Mouse (Mus musculus) limb, embryonic 11.5 days (tissue): ENCODE data around the gene Defb41. TPM values are rescaled to one million over a fixed set of nuclear protein-coding genes. Genes with fewer than 3 reads are reported as not detected.

Source experiments
- ATAC-seq: fragments of 200-750 bp; cut with Nextera tagmentation; 2 replicates; pipeline ENCODE4 v1.8.0; 2017; ENCODE audit warnings: low read depth; ENCODE audit not compliant: insufficient number of reproducible peaks, low FRiP score, low TSS enrichment
- DNase-seq: peaks from one replicate; pipeline ENCODE4 v3.0.0-alpha.2; 2015; ENCODE audit warnings: low spot score
- H3K27ac ChIP-seq: fragments of 300-500 bp; sonication (generic); replicated peaks from 2 replicates; pipeline ENCODE4 v1.5.1; 2014; ENCODE audit warnings: low read depth, mild to moderate bottlenecking, low read length
- H3K27me3 ChIP-seq: fragments of 300-500 bp; sonication (generic); 2 replicates; pipeline ENCODE4 v1.6.1; 2014; ENCODE audit warnings: mild to moderate bottlenecking, low read length, mixed read lengths; ENCODE audit not compliant: control insufficient read depth, insufficient read depth
- H3K36me3 ChIP-seq: fragments of 300-500 bp; sonication (generic); 2 replicates; pipeline ENCODE4 v1.6.1; 2014; ENCODE audit warnings: mild to moderate bottlenecking, low read length, moderate library complexity, mixed read lengths; ENCODE audit not compliant: control insufficient read depth, insufficient read depth
- H3K4me1 ChIP-seq: fragments of 300-500 bp; sonication (generic); 2 replicates; pipeline ENCODE4 v1.6.1; 2014; ENCODE audit warnings: low read length, mixed read lengths; ENCODE audit not compliant: control insufficient read depth, insufficient read depth
- H3K4me2 ChIP-seq: fragments of 300-500 bp; sonication (generic); 2 replicates; pipeline ENCODE4 v1.6.1; 2014; ENCODE audit warnings: low read depth, mild to moderate bottlenecking, moderate library complexity; ENCODE audit not compliant: severe bottlenecking
- H3K4me3 ChIP-seq: fragments of 300-500 bp; sonication (generic); 2 replicates; pipeline ENCODE4 v1.5.1; 2014; ENCODE audit warnings: low read depth, low read length
- H3K9ac ChIP-seq: fragments of 300-500 bp; sonication (generic); 2 replicates; pipeline ENCODE4 v1.6.1; 2014; ENCODE audit warnings: mild to moderate bottlenecking, low read length
- H3K9me3 ChIP-seq: fragments of 300-500 bp; sonication (generic); 2 replicates; pipeline ENCODE4 v1.6.1; 2016; ENCODE audit warnings: low read length; ENCODE audit not compliant: control insufficient read depth
- WGBS: fragments of 180-500 bp; shearing (Covaris S2); extraction: QIAGEN DNeasy Blood & Tissue Kit; methylation state at CpG from one replicate; pipeline ENCODE4 v1.1.7; 2014; 5-methylcytosine and 5-hydroxymethylcytosine counted together
- polyA plus RNA-seq: library from polyadenylated mRNA; unstranded; fragments of >200 nt; fragmentation: Nextera tagmentation; extraction: Ambion mirVana; gene quantifications from 2 replicates; pipeline ENCODE4 v1.2.1, GENCODE M21; 2014

The Defb41 gene
- polyA plus RNA-seq = not detected in 2 replicates

DNA sequence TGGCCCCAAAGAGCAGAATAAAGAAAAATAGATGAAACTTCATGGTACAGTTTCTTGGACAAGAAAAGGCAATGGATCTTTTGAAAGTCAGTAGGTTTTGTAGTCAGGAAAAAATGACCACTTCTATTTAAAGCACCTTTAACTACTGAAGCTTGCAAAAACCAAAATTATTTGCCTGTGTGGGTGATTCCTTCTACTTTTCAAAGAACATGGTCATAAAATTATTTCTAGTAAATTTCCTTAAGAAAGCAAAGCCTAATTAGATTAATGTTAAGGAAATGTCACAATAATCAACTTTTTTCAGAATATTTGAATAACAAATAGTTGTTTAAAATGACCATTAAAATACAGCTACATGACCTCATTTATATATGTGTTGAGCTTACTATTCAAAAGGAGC lies at the start of gene Defb41:
Gene Defb41, minus strand, starts transcription at position 101 of the 400 bp plus-strand sequence.
- no peak for DNase-seq
- Histone ChIP-seq H3K9me3 (no peaks in the 10 kb centered on the region), H3K27ac (no peak within 1 kb of the TSS), H3K27me3 (no peaks in the 10 kb centered on the region), H3K9ac (no peak within 1 kb of the TSS), H3K4me1 (no peaks in the 10 kb centered on the region), H3K4me2 (no peak within 1 kb of the TSS), H3K4me3 (no peak within 1 kb of the TSS), H3K36me3 (no peaks in the 10 kb centered on the region)
- ATAC-seq = no peak

DNA sequence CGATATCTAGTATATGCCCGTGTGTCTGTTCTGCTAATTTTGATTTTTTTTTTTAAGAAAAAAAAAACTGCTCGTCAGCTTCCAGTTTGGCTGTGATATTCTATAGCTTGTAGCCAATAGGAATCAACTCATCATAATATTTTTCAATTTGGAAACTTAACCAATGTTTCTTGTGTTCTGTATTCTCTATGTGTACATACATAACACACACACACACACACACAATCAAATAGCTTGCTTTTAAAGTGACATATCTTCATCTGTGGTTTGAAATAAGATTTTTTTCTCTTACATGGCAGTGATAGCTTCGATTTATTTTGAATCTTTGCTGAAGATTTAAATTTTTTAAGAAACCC lies 43.5 kb upstream of the Defb41 start:
- Histone ChIP-seq H3K27me3 (no peaks in the 10 kb centered on the region), H3K9me3 (no peaks in the 10 kb centered on the region), H3K27ac (no peak overlapping the region), H3K9ac (no peak overlapping the region), H3K4me3 (no peak overlapping the region), H3K4me1 (no peaks in the 10 kb centered on the region), H3K4me2 (no peak overlapping the region), H3K36me3 (no peaks in the 10 kb centered on the region)
- 84% methylated on average over 4 of the region's 4 CpGs for WGBS
- DNase-seq = no peak
- no peak for ATAC-seq

DNA sequence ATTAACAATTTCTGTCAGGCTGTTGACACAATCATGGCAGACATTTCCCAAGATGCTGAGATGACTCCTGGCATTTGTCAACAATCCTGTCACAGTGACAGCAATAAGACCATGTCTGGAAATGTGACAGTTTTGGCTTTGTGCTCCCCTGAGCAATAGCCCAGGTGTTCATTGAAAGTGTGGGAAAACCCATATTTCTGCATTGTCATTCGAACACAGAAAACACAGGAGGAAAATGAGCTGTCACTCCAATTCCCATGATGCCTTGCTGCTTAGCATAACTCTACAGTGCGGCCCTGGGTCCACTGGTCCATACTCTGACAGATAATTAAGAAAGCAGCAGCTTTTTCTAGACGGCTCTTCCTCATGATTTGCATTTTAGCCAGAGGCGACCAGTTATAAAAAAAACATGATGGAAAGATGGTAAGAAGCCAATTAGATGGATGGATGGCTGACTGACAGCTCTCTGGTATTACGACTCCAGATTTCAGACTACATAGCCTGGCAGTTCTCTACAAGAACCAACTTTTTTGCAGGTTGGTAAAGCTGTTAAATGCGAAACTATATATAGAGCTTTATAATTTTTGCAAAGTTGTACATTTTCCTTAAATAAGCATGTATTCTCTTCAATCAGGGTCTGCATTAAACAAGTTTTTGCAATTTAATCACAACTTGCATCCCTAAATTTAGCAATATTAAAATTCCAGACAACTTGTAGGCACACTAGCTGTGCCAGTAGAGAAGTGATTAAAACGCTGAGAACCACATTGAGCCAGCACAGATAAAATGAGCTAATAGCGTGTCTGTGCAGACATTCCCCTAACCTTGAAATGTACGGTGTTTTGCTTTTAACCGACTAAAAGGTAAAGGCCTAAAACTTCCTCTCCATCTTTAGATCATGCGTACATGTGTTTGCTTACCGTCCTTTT lies 42.9 kb upstream of the Defb41 start:
- no peak overlapping the region for H3K4me2 ChIP-seq
- no peaks in the 10 kb centered on the region for H3K9me3 ChIP-seq
- no peak overlapping the region for H3K4me3 ChIP-seq
- 82% methylated on average over 12 of the region's 12 CpGs for WGBS
- H3K36me3 ChIP-seq = no peaks in the 10 kb centered on the region
- no peak overlapping the region for H3K27ac ChIP-seq
- no peak for ATAC-seq
- H3K9ac ChIP-seq = no peak overlapping the region
- DNase-seq = no peak
- H3K27me3 ChIP-seq = no peaks in the 10 kb centered on the region
- no peaks in the 10 kb centered on the region for H3K4me1 ChIP-seq

DNA sequence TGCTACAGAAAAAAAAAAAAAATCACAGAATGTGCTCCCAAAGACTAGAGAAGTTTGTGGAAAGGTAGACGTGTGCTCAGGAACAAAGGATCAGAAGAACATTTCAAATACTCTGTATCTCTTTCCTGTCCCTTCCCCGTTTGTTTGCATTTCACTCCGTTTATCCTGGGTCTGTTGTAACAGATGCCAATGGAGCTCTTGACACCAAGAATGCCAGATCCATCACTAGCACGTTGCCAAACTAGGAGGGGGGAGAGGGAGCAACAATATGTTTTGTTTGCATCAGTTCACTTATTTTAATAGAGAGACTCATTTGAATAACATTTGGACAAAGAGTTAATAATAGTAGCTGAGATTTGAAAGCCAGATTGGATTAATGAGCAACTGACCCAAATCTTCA lies 27.6 kb upstream of the Defb41 start:
- Histone ChIP-seq H3K9me3 (no peaks in the 10 kb centered on the region), H3K4me1 (no peaks in the 10 kb centered on the region), H3K4me2 (no peak overlapping the region), H3K27ac (no peak overlapping the region), H3K36me3 (no peaks in the 10 kb centered on the region), H3K4me3 (no peak overlapping the region), H3K27me3 (no peaks in the 10 kb centered on the region), H3K9ac (no peak overlapping the region)
- DNase-seq = no peak
- ATAC-seq = no peak
- WGBS = 45% methylated on average over 4 of the region's 4 CpGs

DNA sequence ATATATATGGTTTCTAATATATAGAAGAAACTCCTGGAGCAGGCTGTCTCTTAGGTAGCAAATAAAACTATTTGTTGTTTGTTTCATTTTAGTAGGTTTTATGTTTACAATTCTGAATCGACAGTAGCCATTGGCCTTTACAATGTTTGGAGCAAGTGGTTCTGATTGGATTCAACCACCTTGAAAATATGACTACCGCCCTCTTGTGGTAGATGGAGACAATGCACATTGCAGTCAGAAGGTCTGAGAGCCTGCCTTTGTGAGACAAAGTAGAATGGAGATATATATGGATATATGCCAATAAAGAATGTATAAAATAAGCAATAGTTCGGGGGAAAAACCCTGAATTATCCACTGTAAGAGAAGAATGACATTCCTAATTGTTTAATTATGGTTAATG lies 23.9 kb upstream of the Defb41 start:
- Histone ChIP-seq H3K9ac (no peak overlapping the region), H3K27me3 (no peaks in the 10 kb centered on the region), H3K9me3 (no peaks in the 10 kb centered on the region), H3K4me1 (no peaks in the 10 kb centered on the region), H3K27ac (no peak overlapping the region), H3K4me3 (no peak overlapping the region), H3K4me2 (no peak overlapping the region), H3K36me3 (no peaks in the 10 kb centered on the region)
- 39% methylated on average over 3 of the region's 3 CpGs for WGBS
- DNase-seq = peak; percentile 31
- no peak for ATAC-seq

DNA sequence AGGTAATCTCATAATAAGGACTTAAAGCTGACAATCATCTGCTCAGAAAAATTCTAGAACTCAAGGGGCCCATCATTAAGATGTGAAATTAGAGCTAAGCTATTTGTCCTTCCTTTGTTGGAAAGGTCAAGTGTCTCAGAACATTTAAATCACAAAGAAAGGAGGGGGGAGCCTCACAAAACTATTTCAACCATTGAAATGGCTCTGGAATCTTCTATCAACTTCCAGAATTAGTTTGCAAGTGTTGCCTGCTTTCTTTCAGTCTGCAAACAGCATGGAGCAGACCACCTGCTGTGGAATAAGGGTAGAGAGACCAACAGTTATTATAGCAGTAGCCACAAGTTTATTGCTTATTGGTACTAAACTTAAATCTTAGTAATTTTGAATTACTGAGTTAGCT lies 22.4 kb upstream of the Defb41 start:
- Histone ChIP-seq H3K27me3 (no peaks in the 10 kb centered on the region), H3K27ac (no peak overlapping the region), H3K9me3 (no peaks in the 10 kb centered on the region), H3K4me1 (no peaks in the 10 kb centered on the region), H3K4me2 (no peak overlapping the region), H3K4me3 (no peak overlapping the region), H3K36me3 (no peaks in the 10 kb centered on the region), H3K9ac (no peak overlapping the region)
- ATAC-seq = no peak
- no peak for DNase-seq

DNA sequence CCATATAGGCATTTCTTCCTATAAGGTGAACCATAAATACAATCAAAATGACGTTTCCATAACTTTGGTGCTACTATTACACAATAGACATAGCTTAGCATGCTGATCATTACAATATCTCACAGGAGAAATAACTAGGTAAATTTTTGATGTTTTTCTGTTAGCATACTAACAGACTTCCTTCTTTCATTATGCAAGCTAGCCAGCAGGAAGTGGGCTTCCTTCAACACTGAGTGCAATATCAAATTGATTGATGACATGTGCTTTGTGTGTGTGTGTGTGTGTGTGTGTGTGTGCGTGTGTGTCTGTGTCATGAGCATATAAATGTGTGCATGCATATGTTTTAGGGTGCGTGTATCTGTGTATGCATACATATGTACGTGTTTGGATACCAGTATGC lies 6.2 kb upstream of the Defb41 start:
- H3K36me3 ChIP-seq = no peaks in the 10 kb centered on the region
- no peaks in the 10 kb centered on the region for H3K27me3 ChIP-seq
- H3K9ac ChIP-seq = no peak overlapping the region
- no peaks in the 10 kb centered on the region for H3K9me3 ChIP-seq
- 84% methylated on average over 4 of the region's 4 CpGs for WGBS
- no peak overlapping the region for H3K27ac ChIP-seq
- no peak overlapping the region for H3K4me3 ChIP-seq
- ATAC-seq (no peak), DNase-seq (no peak)
- no peak overlapping the region for H3K4me2 ChIP-seq
- no peaks in the 10 kb centered on the region for H3K4me1 ChIP-seq

DNA sequence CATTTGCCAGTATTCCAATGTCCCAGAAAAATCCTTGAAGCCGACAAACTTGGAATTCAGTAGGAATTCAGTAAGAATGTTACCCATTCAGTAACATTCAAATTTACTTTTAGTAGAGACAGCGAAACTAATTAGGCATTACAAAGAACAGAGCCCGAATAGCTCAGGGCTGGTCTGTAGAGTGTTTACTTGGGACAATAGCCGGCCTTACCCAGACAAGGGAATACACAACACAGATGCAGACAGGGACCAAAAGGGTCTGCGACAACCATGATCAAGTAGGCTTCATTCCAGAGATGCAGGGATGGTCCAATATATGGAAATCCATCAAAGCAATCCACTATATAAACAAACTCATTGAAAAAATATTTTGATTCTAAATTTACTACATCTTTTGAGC lies 3.9 kb upstream of the Defb41 start:
- H3K4me3 ChIP-seq = no peak overlapping the region
- H3K9ac ChIP-seq = no peak overlapping the region
- no peaks in the 10 kb centered on the region for H3K4me1 ChIP-seq
- no peak overlapping the region for H3K27ac ChIP-seq
- H3K4me2 ChIP-seq = no peak overlapping the region
- no peaks in the 10 kb centered on the region for H3K36me3 ChIP-seq
- no peaks in the 10 kb centered on the region for H3K27me3 ChIP-seq
- DNase-seq = no peak
- no peak for ATAC-seq
- 85% methylated on average over 5 of the region's 5 CpGs for WGBS
- no peaks in the 10 kb centered on the region for H3K9me3 ChIP-seq
